Mouse (Mus musculus) kidney, postnatal 14 days (tissue): ENCODE measurements around the gene Kcnk6.
"Not testable (repeated sequence)": the region's sequence is repeated elsewhere in the genome, so short reads cannot be mapped to it uniquely, and the experiment has no call there.

Experiments
- DNase-seq: peaks from one replicate; pipeline ENCODE4 v3.0.0; 2022; ENCODE audit warnings: mixed read lengths

Gene Kcnk6

DNA sequence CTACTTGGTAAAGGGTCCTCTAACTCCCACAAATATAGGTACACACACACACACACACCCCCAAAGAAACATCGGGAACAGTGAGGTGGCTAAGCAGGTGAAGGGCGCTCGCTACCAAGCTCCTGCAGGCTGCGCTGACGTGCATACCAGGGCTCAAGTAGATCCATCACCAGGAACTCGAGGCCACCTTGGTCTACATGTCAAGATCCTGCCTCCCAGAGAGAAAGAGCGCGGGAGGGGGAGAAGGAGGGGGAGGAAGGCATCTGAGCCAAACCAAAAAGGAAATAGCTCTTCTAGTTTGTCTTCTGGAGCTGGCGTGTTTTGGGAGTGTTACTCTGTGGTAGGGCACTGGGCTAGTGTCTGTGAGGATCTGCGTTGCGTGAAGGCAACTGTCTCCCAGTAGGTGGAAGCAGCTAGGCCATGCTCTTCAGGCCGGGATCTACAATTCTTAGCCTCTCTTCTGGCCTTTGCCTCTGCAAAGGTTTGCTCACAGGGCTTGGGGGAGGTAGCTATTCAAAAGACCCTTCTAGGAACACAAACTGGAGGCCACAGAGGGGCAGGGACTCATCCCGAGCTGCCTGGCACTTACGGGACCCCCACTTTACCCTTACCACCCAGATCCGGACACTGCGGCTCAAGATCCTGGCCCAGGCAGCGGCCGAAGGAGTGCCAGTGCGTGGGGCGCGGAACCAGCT is 14.5 kb upstream of the Kcnk6 start:
- DNase-seq = no peak

DNA sequence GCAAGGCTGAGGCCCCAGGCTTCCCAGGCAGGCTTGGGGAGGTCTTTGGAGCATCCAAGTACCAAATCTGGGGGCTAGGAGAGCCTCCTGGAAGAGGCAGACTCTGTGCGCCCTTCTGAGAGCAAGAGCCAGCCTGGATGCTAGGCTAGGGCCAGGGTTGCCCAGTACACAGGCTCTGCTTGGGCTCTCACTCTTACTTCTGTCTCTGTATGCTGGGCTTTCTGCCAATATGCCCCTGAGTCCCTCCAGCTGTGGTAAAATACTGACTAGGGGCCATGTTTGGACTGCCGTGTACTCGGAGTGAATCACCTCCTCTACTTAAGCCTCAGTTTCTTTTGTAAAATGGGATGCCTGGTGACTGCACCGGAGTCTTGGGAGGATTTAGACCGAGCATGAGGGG is 13.7 kb upstream of the Kcnk6 start:
- no peak for DNase-seq

DNA sequence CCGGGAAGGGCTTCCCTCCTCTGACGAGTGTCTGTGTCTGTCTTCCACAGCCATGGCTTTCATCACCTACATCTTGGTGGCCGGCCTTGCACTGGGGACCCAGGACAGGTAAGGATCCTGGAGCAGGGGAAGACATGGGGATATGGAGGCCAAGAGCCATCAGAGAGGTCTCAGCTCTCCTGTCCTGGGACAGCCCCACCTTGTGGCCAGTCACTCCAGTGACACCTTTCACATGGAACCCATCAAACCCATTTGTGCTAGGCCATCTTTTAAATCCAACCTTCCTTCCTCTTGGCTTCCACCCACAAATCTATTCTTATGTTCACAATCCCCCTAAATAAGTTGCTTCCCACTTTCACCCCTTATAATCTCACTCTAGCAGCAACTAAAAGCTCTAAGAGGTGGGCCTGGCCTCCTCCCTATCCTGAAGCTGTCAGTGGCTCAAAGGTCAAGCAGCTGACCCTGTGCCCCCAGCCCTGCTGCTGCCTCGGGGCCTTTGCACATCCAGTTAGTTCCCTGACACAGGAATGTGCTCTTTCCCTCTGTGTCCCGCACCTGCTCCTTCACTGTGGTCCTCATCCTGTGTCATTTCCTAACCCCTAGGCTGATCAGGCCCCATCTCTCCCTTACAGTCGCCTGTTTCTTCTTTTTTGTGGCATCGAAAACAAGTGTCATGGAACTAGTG is 12.6 kb upstream of the Kcnk6 start:
- no peak for DNase-seq

DNA sequence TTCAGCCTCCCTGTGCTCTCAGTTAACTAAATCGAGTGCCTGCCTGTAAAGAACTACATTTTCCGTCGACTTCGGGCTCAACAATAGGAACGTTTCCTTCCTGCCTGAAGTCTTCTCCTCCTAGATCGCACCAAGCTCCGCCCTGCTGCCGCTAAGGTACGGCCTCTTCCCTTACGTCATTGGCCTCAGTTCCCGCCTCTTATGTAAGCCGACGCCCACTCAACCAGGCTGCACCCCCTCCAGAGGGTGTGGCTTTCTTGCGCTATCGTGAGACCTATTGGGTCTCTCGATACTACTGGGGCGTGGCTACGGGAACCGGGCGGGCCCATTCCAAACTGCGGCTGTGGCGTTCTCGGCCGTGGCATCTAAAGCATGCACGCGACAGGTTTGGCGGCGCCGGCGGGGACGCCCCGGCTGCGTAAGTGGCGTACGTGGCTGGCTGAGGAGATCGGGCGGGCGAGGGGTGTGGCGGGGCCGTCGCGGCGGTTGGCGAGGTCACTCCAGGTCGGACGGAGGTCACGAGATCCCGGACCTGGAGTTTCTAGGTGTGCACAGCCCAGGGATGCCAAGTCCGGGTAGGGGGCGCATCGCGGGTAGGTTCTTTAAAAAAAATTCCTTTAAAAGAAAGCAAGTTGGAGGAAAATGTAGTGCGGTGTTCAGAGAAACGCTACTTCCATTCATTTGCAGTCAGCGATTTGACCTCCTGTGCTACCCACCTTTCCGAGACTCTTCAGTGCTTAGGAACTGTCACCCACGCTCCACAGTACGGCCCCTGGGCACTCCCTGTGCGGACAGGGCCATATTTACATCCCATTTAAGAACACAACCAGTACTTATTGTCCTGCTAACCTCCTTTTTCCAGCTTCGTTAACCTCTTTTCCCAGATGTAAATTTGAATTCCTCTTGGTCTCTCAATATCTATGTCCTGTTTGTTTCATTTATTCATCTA is 6.0 kb upstream of the Kcnk6 start, which contains the start of gene Yif1b:
Gene Yif1b (plus strand): TSS at position 311 of the 949 bp plus-strand sequence.
- DNase-seq = peak; percentile 98

DNA sequence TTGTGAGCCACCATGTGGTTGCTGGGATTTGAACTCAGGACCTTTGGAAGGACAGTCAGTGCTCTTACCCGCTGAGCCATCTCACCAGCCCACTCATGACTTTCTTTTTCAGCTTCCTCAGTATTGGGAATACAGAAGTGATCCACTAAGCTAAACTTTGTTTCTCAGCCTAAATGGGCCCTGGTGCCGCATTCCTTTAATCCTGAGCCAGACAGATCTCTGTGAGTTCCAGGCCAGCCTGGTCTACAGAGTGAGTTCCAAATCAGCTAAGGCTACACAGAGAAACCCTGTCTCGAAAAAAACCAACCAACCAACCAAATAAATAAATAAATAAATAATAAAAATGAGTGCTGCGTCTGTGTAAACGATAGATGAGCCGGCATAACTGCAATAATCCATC is 5.3 kb upstream of the Kcnk6 start:
- DNase-seq = not testable (repeated sequence)

DNA sequence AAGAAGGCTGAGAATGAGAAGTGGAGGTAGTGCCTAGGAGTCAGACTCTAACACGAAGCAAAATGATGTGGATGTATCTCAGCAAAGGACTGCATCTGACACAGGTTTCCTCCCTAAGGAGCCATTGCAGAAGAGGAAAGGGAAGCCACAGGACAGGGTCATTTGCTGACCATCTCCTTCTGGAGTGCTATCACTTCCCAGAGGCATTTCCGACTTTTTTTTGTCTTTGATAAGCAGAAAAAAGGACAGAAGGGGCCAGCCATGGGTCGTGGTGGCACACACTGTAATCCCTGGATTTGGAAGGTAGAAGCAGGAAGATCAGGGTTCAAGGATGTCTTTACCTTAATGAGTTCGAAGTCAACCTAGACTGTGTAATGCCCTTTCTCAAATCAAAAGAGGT is 4.3 kb upstream of the Kcnk6 start:
- no peak for DNase-seq

DNA sequence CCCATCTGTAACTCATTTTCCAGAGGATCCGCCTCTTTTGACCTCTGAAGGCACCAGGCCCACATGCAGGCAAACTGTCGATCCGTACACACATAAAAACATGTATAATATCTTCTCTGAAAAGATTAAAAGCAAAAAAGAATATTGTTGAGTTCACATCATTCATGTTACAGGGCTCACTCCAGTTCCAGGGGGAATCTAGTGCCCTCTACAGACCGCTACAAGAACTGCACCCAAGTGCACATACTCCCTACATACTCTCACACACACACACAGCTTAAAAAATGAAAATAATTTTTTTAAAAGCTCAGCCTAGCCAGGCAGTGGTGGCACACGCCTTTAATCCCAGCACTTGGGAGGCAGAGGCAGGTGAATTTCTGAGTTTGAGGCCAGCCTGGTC is 2.3 kb upstream of the Kcnk6 start:
- no peak for DNase-seq

DNA sequence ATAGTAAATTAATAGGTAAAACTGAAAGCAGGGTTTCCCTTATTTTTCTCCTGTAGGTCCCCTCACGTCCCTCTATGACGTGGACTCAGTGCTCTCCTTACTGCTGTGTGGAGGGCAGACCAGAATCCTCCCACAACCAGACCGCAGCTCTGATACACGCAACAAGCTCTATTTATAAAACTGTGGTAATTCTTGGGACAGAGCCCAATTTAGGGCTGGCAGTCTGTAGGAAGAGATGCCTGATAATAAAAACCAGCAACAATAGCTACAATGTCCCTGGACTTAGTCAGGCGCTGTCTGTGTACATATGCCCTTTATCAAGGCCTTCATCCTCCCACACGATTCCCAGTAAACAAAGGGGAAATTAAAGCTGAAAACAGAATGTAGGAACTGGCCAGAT is 1.4 kb upstream of the Kcnk6 start:
- DNase-seq = no peak

DNA sequence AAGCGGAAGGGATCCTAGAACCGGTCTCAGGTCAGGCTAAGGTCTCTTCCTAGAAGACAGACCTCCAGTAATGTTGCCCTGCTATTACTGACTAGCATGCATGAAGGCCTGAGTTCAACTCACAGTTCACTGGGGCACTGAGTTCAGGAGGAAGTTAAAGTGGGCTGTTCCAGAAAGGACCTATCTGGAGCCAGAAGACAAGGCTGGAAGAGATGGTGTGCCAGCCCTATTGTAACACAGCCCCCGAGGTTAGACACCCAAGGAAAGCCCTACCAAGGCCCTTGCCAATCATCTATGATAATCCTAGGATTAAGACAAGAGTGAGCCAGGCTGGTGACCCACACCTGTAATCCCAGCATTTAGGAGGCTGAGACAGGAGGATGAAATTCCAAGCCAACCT is 798 bp downstream of the Kcnk6 start:
- DNase-seq = no peak

DNA sequence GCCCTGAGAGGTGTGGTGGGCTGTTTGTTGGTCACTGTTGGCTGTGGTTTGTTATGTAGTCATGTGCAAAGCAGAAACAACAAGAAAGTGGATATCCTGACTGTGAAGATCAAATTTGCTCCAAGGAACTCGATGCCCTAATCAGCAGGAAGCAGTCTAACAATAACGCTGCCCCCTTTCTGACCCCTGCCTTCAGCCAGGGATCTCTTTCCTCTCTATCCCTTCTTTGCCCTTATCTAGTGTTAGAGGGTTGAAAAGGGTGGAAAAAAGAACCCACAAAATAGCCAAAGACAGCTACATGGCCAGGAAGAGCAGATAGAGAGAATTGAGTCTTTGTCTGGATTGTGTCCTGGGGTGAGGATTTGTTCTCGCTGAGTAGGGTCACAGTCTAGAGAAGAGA is 1.8 kb downstream of the Kcnk6 start:
- no peak for DNase-seq

DNA sequence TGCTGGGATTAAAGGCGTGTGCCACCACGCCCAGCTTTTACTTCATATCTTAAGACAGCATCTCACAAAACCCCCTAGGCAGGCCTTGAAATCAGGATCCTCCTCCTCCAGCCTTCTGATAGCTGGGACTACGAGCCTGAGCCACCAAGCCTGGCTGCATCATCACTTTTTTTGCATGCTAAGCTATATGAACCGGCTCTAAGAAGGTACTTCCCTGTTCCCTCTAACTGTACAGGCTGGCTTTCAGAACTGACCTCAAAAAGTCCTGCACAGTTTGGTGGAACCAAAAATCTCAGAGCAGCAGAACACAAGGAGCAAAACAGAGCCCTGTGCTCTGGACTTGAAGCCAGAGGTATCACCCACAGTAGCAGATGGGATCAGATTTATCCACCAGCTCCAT is 4.1 kb downstream of the Kcnk6 start:
- DNase-seq = no peak

DNA sequence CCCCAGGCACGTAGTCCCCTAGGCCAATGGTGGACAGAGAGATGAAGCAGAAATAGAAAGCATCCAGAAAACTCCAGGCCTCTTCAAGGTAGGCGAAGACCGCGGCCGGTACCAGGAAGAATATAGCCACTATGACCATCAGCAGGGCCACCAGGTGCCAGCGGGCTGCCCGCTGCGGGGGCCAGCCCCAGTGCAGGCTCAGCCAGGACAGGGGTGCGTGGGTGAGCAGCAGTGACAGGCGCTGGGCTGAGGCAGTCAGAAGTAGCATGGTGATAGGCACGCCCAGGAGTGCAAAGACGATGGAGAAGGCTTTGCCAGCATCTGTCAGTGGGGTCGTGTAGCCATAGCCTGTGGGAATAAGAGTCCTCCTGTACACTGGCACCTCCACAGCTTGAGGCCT is 6.8 kb downstream of the Kcnk6 start:
- no peak for DNase-seq

DNA sequence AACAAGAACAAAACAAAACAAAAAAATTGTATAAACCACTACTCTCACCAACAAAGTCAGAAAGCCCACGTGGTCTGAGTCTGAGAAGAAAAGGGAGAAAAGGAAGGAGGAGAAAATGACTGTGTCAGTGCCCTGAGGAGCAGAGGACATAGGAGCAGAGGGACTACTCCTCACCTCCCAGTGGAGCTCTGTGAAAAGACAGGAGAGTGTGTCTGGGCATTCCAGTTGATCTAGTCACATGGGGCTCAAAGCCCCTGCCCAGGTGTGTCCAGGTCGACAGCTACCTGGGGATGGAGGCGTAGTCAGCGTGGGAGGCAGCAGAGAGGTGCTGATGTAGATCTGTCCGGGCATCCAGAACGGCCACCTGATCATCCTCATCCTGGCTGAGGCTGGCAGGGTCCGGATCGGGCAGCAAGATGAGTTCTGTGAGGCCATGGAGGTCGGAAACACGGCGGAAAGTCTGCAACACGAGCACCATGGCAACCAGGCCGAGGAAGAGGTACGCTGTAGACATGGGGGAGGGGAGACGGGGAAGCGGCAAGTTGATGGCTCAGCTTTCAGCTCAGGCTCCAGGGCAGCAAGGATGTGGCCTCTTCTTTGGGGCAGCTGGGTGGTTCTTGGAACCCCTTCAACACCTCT is 7.4 kb downstream of the Kcnk6 start:
- no peak for DNase-seq

DNA sequence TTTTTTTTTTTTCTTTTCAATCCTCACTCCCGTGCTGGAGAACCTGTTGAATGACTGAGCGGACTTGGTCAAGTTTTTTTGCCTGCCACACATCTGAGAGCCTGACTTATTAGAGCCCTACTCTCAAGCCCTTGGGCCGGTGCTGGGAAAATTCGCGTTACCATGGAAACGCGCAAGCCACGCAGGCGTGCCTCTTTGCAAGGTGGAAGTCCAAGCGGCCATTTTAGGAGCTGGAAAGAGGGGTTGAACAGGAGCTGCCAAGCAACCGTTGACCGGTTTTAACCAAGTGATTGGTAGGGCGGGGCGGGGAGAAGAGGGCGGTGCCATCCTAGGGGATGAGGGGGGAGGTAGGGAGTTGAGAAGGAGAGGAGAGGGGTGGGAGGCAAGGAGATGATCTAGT is 17.5 kb downstream of the Kcnk6 start:
- DNase-seq = no peak

DNA sequence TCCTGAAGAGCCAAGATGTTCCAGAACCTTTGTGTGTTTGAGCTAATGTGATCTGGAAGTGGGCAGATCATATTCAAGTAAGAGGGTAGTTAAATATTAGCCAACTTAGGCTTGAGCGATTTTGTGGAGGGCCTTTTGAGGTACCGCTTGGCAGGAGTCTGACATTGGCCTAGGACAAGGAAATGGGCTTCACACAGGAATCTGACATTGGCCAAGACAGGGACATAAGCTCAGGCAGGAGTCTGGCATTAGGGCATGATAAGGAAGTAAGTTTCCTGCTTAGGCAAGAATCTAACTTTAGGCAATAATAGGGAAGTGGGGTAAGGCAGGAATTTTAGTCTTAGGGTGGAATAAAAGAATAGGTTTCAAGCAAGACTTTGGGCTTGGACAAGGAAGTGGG is 18.1 kb downstream of the Kcnk6 start:
- DNase-seq = no peak

DNA sequence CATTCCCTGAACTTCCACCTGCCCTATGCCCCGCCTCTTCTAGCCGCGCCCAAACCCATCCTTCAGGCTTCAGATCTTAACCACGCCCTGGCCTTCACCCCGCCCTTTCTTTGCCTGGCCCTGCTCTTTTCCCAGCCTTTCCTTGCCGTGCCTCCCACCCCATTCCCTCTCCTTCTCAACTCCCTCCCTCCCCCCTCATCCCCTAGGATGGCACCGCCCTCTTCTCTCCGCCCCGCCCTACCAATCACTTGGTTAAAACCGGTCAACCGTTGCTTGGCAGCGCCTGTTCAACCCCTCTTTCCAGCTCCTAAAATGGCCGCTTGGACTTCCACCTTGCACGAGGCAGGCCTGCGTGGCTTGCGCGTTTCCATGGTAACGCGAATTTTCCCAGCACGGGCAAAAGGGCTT is 18.6 kb downstream of the Kcnk6 start, which contains the start of gene Catsperg1:
Gene Catsperg1 (minus strand): TSS at position 361 of the 408 bp plus-strand sequence.
- no peak for DNase-seq

DNA sequence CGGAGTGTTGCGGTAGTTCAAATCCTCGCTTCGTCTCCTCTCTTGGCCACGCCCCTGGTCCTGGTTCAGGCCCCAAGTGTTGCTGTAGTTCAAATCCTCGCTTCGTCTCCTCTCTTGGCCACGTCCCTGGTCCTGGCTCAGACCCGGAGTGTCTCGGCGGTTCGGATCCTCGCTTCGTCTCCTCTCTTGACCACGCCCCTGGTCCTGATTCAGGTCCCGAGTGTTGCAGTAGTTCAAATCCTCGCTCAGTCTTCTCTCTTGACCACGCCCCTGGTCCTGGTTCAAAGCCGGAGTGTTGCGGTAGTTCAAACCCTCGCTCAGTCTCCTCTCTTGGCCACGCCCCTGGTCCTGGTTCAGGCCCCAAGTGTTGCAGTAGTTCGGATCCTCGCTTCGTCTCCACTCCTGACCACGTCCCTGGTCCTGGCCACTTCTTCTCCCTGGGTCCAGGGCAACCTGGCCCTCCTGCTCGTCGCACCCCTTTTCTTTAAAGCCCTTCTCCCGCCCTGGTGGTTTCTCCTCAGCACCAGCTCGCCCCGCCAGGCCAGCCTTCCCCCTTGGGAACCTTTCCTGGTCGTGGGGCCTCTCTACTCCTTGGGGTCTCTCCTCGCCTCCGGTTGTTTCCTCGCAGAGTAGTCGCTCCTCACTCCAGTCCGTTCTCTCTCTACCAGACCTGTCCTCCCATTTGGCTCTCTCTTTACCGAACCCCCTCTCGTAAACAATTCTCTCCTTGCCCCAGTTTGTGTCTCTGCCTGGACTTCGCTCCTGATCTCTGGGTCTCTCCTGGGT is 19.3 kb downstream of the Kcnk6 start:
- DNase-seq = not testable (repeated sequence)

DNA sequence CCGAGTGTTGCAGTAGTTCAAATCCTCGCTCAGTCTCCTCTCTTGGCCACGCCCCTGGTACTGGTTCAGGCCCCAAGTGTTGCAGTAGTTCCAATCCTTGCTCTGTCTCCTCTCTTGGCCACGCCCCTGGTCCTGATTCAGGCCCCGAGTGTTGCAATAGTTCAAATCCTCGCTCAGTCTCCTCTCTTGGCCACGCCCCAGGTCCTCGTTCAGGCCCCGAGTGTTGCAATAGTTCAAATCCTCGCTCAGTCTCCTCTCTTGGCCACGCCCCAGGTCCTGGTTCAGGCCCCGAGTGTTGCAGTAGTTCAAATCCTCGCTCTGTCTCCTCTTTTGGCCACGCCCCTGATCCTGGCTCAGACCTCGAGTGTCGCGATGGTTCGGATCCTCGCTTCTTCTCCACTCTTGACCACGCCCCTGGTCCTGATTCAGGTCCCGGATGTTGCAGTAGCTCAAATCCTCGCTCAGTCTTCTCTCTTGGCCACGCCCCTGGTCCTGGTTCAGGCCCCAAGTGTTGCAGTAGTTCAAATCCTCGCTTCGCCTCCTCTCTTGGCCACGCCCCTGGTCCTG is 20.0 kb downstream of the Kcnk6 start:
- DNase-seq = no peak

DNA sequence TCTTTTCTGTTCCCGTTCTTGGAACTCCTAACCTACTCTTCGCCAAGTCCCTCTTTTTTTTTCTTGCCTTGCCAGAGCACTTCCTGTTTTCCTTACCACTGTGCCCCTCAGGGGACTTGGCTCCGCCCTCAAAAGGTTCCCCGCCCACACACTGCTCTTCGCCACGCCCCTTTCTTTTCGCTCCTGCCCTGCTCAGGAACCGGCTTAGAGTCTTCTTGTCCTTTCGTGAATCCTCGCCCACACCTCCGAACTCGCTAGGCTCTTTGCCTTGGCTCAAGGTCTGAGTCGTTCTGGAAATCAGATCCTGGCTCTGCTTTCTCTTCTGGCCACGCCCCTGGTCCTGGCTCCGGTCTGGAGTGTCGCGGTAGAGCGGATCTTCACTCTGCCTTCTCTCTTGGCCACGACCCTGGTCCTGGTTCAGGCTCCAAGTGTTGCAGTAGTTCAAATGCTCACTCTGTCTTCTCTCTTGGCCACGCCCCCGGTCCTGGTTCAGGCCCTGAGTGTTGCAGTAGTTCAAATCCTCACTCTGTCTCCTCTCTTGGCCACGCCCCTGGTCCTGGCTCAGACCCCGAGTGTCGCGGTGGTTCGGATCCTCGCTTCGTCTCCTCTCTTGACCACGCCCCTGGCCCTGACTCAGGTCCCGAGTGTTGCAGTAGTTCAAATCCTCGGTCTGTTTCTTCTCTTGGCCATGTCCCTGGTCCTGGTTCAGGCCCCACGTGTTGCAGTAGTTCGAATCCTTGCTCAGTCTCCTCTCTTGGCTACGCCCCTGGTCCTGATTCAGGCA is 20.7 kb downstream of the Kcnk6 start:
- DNase-seq = peak; percentile 89

DNA sequence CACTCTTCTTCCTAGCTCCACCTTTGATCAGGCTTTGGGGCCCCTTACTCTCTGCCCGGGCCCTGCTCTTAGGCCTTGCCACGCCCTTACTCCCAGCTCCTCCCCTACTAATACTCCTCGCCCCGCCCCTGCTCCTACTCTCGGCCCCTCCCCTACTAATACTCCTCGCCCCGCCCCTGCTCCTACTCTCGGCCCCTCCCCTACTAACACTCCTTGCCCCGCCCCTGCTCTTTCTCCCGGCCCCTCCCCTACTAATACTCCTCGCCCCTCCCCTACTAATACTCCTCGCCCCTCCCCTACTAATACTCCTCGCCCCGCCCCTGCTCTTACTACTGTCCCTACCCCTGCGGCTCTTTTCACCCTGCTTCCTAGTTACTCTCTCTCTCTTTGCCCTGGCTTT is 21.3 kb downstream of the Kcnk6 start:
- DNase-seq = not testable (repeated sequence)

DNA sequence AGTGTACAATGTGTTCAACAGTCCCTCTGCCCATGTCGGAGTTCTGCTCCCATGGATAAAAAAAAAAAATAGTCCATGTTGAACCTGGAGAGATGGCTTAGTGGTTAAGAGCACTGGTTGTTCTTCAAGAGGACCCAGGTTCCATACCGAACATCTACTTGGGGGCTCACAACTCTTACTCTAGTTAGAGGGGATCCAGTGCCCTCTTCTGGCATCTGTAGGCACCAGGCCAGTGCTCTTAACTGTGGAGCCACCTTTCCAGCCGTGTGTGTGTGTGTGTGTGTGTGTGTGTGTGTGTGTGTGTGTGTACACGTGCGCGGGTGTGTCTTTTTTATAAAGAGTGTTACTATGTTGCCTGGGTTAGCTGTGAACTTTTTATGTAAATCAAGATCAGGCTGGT is 29.7 kb downstream of the Kcnk6 start:
- no peak for DNase-seq
